Mouse (Mus musculus) olfactory bulb, adult 2 months (tissue): Measurements from ENCODE around the gene Pan2.

Experiments used
- CTCF ChIP-seq: fragments of 200-500 bp; IDR thresholded peaks from 2 replicates; pipeline ENCODE4 v1.5.1; 2012; ENCODE audit warnings: low read depth, mild to moderate bottlenecking, low read length, moderate library complexity; ENCODE audit not compliant: insufficient read depth
- POLR2A ChIP-seq: fragments of 200-500 bp; IDR thresholded peaks from 2 replicates; pipeline ENCODE4 v1.6.1; 2012; ENCODE audit warnings: mild to moderate bottlenecking, low read depth, low read length, moderate library complexity; ENCODE audit not compliant: insufficient read depth

- TF ChIP-seq CTCF (no peak), POLR2A (no peak)
Measured at GRCm38 (mm10) chr10:128270866-128271265, 32.3 kb upstream of the Pan2 start.
